Mouse (Mus musculus) hematopoietic stem cell, adult 5-6 weeks (primary cell): ENCODE results near the gene Clpx. TPM values are rescaled to one million over a fixed set of nuclear protein-coding genes. Genes with fewer than 3 reads are reported as not detected.
"Not testable (repeated sequence)": the region's sequence is repeated elsewhere in the genome, so short reads cannot be mapped to it uniquely, and the experiment has no call there.

Source experiments
- ATAC-seq, 2 experiments: fragments of 125-278 bp in 1 of 2; replicated peaks in 1 of 2; 2 replicates each; pipeline ENCODE4 v1.8.0; 2016 to 2017; ENCODE audit warnings: inconsistent platforms in 2 of 2, mild to moderate bottlenecking in 2 of 2, moderate number of reproducible peaks in 2 of 2, low read depth in 1 of 2, moderate TSS enrichment in 1 of 2; ENCODE audit not compliant: low FRiP score in 2 of 2, poor library complexity in 2 of 2, severe bottlenecking in 2 of 2, insufficient read depth in 1 of 2, low TSS enrichment in 1 of 2
- total RNA-seq: library from RNA; stranded (forward); fragments of 172-1452, 232-1000 nt; gene quantifications from 2 replicates; pipeline ENCODE4 v1.2.3, GENCODE M21; 2017

Clpx gene
- 54.9 and 60.3 TPM in 2 replicates for total RNA-seq

- ATAC-seq, result peak; percentile 89 to 91
Measured at GRCm38 (mm10) chr9:65293973-65294715, at the start of gene Clpx. TSS of gene Clpx (plus strand) at chr9:65294260.

GRCm38 (mm10) chr9:65247502-65248376, 46.3 kb upstream of the Clpx start:
- ATAC-seq, result no peak

DNA sequence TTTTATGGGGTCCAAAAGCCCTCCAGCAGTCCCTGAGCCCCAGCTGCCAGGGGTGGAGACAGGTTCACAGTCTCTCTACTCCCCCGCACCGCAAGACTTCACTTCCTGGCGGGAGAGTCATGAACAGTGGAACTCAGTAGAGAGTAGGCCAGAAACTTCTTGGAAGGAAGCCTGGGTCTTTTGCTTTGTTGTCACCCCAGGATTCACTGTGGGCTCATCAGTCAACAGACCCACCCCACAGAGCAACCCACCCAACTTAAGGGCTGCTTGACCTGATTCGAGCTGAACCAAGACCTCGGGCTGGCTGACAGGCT, 45.7 kb upstream of the Clpx start:
- ATAC-seq, result no peak

DNA sequence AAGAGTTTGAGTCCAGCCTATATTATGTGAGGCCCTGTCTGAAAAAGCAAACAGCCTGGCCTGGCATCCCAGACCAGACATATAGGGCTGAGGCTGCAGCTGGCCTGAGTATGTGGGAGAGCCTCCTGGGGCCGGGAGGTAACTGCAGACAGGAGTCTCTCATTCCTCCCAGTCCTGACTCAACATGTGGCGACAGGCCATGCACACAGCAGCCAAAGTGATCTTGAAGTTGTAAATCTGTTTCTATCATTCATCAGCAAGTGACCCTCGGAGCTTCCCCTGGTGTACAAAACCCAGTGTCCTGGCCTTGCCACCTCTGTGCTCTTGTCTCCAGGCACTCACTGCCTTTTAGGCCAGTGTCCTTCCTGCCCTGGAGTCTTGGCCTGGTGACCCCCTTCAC, 42.0 kb upstream of the Clpx start:
- no peak for ATAC-seq

DNA sequence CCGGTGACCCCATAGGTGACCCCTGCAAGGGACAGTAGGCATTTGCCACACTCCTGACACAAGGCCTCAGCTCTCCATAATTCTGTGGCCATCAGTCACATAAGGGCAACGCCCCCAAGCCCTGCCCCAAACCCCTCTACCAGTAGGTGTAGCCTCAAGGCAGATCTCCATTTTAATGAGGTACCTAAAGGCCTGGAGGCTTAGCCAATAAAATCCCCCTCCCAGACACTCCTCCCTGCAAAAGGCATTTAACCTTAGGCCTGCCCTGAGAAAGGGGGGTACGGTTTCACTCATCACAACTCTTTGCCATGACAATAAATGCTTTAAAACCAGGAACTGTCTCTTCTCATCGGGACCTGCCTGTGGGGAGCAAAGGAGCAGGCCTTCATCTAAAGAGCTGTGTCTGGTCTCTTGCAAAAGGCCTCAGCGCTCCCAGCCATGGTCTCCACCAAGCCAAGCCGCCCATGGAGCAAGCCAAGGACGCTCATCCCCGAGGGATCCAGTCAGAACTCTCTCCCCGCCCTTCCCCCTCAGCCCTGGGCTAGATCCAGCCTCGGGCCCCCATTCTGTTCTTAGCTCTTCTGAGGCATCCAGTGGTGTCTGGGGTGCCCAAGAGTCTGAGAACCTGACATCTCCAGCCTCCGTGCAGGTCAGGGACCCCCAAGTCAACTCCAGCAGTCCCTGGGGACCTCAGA, 38.0 kb upstream of the Clpx start:
- ATAC-seq, result no peak

- no peak for ATAC-seq
Measured at GRCm38 (mm10) chr9:65257218-65257910, 36.7 kb upstream of the Clpx start.

DNA sequence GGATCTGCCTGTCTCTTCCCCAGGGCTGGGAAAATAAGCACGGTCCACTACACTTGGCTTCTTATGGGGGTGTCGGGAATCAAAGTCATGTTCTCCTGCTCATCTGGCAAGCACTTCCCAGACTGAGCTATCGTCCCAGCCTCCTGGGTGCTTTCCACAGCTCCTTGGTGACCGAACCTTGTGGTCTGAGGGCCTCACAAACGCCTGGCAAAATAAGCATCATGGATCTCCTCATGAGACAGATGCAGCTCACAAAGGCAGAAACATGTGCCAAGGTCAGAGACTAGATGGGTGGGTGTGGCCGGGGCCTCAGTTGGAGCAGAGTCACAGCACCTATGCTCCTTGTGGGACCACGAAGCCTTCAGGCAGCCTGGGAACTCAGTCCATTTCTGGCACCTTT, 34.7 kb upstream of the Clpx start:
- no peak for ATAC-seq

GRCm38 (mm10) chr9:65261591-65262230, 32.3 kb upstream of the Clpx start:
- ATAC-seq, result no peak

DNA sequence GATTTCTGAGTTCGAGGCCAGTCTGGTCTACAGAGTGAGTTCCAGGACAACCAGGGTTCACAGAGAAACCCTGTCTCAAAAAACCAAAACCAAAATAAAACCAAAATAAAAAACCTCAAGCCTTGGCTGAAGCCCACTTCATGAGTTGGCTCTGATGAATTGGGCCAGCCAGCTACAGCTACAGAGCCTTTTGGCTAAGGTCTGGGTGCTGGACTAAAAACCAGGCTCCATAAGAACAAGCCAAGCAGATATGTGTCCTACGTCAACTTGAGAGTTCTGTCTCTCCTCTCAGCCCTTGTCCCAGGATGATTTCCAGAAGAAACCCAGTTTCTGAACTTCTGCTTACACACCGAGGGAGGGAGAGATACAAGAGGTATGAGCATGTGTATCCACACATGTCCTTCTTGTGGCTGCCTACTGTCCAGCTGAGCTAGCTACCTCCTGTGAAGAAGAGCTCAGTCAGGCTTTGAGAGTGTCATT, 31.4 kb upstream of the Clpx start:
- no peak for ATAC-seq

GRCm38 (mm10) chr9:65264959-65265358, 29.1 kb upstream of the Clpx start, which contains the start of gene Cilp:
TSS of gene Cilp (plus strand) at chr9:65265180.
- no peak for ATAC-seq

DNA sequence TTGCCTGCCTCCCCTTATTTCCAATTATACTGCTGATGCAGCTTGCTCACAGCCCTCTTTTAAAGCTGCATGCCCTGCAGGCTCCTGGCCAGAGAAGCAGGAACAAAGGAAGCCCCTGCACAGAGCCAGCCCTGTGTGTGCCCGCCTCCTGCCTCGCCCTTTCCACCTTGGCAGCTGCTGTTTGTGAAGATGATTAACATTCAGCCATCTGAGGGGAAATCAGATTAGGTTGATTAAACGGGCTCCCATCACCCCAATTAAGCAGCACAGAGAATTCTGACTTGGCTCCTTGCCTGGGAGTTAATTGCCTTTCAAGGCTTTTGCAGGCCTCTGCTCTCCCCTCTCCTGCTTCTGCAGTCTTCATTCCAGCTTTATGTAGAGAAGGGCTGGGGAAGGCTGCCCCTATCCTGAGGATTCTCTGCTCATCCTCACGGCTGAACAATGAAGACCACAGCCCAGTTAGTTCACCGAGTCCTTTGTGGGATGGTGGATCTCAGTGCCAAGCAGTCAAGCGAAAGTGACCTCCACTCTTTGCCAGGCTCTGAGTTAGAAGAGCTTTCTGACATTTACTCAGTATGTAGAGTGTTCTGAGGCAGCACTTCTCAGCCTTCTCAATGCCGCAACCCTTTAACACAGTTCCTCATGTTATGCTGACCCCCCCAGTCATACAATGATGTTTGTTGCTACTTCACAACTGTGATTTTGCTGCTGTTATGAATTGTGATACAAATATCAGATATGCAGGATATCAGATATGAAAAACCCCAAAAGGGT, 26.1 kb upstream of the Clpx start:
- no peak for ATAC-seq

DNA sequence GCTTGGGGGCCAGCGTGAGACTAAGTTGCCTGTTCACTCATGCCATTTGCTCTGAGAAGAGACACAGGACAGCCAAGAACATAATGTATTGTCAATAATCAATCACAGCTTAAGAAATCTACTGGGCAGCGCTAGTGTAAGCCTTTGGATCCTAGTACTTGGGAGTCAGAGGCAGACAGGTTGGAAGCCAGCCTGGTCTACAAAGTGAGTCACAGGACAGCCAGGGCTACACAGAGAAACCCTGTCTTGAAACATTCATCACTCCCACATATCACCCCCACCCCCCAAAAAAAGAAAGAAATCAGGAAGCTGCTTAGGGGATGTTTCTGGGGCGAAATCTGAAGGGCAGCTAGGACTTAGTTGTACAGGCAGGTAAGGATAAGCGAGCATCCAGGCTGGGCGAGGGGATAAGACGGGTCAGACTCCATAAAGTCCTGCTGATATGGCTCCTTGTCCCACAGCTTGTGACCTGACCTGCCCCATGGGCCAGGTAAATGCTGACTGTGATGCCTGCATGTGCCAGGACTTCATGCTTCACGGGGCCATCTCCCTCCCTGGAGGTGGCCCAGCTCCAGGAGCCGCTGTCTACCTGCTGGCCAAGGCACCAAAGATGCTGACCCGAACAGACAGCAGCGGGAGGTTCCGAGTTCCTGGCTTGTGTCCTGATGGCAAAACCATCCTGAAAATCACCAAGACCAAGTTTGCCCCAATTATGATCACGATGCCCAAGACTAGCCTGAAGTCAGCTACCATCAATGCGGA, 20.8 kb upstream of the Clpx start:
- ATAC-seq, result no peak

DNA sequence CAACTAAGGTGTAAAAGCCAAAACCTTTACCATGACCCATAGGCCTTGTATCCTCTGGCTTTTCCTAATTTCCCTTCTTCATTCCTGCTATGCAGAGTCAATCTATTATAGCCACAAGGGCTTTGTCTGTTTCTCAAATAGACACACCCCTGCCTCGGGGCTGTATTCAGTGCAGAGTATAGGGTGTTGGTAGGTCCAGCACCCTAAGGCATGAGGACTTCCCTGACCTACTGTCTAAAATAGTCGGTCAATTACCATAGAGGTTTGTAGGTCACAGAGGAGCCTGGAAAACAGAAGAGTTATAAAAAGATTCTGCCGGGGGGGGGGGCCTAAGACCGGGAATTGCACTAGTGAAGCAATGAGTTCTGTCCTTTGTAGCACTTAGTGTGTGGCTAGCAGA, 20.2 kb upstream of the Clpx start:
- no peak for ATAC-seq

DNA sequence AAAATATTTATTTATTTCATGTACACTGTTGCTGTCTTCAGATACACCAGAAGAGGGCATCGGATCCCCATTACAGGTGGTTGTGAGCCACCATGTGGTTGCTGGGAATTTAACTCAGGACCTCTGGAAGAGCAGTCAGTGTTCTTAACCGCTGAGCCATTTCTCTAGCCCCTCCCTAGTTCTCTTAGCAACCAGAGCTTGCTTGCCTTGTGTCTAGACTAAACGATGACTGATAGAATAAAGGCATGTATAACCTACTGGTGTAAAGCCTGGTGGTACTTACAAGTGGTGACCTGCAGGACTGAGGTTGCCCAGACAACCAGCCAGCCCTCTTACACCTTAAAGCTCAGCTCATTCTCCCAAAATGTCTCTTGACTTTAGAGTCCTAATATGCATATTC, 19.2 kb upstream of the Clpx start:
- ATAC-seq, result not testable (repeated sequence)

- ATAC-seq, result no peak
Measured at GRCm38 (mm10) chr9:65275810-65276530, 18.1 kb upstream of the Clpx start.
